Mouse (Mus musculus): ENCODE data around the gene Impdh1.
A peak's percentile ranks its signal among the peaks of the same experiment; 100 is the strongest.

DNA sequence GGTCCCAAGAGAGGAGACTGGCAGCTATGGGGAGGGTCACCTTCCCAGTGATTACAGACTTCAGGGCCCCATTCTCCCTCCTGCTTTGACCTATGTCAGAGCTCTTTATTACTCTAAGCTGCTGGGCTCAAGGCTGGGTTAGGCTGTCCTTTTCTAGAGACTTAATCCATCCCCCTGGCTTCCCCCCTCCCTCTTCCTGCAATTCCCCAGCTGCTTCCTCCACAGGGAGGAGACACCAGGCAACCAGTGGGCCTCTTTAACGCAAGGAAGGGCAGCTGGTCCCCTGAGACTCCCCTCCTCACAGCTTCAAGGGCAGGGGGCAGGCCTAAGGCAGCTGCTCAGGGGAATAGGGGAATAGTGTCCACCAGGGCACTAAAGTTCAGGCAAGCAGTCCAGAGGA lies 1.9 kb downstream of the Impdh1 start:
- TF ChIP-seq POLR2A (IDR thresholded peaks at IDR 0.05; ENCODE audit: insufficient read depth, low read depth, low read length) (0 out of 2 replicates have a peak, but pooled peaks have one; percentile 32), CTCF (IDR thresholded peaks at IDR 0.05) (peak; percentile 25; the same call in 1 of the 2 replicates), EP300 (IDR thresholded peaks at IDR 0.05; ENCODE audit: insufficient read depth, low read depth, low read length) (peak; percentile 76)
